Mouse (Mus musculus) urinary bladder, postnatal 25 days (tissue): ENCODE measurements around the gene Nectin2.

ENCODE experiments used
- DNase-seq: peaks from one replicate; pipeline ENCODE4 v3.0.0; 2022; ENCODE audit warnings: low spot score

Nectin2 gene

DNA sequence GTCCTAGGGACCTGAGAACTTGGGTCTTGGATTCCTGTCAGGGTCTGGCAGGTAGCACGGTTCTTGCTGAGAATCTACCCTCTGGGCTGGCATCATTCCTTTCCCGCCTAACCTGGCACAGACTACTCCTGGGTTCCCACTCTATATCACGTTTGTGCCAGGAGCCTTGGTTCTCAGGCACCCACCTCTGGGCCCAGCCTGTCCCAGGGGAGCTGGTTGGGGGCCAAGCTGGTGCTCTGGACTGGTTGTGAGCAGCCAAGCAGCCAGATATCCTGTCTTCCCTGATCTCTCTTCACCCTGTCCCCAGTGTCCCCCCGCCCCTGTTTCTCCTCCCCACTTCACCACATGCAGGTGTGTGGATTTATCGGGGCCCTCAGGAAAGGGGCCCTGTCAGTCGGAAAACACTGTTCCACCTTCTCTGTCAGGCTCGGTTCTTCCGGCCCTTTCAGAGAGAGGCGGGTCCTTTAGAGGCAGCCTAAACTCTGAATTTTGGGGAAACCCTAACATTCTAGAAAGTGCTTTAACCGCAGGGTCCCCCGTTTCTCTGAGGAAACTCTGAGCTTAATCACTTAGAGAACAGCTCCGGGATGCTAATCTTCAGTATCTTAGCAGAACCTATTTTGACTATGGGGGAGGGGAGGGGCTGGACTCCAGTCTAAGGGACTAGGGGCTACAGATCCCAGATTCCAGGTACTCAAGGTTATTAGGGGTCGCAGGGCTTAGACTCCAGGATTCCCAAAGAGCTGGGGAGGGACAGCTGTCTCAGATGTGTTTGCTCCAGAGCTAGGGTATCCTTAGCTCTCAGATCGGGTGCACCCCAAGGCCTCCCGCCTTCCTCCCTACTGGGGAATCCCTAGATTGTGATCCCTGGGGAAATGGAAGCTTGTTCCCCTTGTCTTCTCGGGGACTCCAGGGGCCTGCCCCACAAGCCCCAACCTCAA, 19.4 kb upstream of the Nectin2 start:
- DNase-seq, result no peak

DNA sequence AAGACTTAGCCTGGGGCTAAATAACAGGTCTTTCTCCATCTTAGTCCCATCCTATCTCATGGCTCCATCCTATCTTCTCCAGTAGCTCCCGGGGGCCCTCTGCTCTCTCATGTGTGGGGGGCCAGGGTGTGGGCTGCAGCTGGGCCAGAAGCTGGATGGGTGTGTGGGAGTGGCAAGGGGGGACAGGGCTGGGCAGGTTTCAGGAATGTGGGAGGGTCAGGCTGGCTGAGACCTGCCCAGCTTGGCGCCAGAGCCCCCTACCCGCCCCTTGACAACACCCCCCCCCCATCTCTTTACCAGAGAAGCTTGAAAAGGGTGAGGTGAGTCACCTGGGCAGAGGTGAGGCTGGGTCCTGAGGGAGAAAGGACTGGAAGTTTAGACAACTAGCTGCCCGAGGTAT, 18.7 kb upstream of the Nectin2 start:
- peak; percentile 25 for DNase-seq

DNA sequence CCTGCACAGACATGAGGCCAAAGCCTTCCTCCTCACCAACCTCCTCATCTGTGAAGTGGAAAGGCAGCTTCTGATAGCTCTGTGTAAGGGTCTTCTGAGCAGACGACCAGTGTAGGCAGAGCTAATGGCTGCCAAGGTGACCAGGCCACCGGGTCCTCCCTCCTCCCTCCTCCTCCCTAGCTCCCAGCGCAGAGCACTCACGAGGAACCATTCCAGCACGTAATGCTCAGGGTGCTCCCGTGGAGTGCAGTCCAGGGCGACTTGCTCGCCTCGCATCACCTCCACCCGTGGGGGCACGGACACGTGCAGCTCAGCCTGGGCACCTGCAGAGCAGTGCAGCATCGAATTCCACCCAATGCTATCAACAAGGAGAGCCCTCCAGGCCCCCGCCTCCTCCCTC, 18.0 kb upstream of the Nectin2 start:
- no peak for DNase-seq

DNA sequence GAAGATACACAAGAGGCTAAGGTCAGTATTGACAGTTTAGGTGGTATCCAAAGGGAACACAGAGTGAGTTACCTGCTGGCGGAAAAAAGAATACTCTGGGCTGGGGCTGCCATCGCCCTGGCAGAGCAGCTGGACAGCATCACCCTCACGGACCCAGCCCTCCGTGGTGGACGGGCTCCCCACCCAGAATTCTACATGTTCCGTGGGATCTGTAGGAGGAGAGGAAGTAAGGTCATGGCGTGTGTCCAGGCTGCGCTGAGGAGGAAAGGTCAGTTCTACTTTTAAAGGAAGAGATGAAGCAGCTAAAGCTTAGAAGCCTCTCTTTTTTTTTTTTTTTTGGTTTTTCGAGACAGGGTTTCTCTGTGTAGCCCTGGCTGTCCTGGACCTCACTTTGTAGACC, 14.3 kb upstream of the Nectin2 start:
- DNase-seq, result no peak

DNA sequence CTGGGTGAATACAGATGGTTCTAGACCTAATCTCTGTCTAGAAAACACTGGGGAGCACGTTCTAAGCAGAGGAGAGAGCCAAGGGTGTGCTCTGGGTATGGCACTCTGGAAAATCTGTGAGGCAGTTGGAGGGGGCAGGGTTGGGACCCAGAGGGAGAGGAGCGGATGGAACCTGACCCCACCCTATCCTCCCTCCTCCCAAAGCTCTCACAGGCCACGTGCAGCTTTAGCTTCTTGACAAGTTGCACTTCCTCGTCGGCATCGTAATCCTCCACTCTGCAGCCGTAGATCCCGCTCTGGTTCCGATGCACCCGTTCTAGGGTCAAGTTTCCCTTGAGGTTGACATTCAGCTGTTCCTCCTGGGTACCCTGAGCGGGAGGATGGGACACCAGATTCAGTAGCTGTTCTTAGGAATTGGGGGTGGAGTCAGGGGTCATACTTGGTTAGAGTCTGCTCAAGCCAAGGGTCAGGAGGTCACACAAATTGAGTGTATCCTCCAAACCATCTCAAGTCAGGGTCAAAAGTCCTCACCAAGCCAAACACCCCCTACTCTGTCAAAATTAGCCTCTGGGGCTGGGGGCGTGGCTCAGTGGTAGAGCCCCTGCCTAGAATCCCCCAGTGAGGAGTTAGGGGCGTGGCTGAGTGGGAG, 13.7 kb upstream of the Nectin2 start:
- DNase-seq, result no peak

DNA sequence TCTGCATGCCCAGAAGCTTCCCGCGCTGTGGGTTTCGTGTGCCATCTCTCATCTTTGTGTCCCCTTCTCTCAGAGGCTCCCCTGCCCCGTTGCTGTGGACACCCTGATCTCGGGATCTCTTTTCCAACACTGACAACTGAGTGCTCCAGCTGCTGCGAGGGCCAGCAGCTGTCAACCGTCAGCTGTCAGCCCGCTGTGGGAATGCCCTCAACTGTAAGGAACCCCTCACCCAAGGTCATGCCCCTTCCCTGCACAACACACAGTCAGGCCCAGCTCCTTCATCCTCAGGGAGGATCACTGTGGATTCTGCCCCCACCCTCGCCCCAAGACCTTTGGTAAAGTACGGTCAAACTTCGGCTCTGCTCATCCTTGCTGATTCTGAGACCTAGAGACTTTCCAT, 12.0 kb upstream of the Nectin2 start:
- DNase-seq, result no peak

DNA sequence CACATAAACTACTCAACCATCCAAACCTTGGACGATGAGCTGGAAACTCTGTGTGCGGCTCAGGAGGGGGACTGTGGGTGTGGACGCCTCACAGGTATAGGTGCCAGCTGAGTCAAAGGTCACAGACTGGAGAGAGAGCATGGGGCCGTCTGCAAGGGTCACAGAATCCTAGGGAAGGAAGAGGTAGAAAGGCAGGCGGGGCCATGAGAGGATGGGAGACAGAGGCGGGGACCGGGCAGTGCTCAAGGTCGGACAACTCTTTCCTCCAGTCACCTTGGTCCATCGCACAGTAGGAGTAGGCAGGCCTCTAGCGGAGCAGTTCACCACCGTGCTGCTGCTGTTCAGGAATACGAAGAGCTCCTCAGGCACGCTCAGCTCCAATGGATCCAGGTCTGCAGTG, 9.7 kb upstream of the Nectin2 start:
- no peak for DNase-seq

DNA sequence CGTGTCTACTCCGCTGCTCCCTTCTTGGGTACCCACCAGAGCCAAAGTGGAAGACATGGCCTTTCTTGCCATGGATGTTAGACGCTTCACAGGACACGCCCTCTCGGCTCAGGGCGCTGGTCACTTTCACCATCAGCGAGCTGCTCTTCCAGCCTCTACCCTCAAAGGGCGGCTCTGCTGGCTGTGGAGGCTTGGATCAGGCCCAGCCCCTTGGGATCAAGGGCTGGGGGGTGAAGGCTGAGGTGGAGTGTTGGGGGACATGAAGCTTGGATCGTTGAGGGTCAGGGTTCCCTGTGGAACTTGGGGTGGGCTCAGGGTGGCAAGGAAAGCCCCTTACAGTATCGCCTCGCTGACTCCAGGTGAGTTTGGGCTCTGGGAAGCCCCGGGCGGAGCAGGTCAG, 8.3 kb upstream of the Nectin2 start:
- DNase-seq, result no peak

DNA sequence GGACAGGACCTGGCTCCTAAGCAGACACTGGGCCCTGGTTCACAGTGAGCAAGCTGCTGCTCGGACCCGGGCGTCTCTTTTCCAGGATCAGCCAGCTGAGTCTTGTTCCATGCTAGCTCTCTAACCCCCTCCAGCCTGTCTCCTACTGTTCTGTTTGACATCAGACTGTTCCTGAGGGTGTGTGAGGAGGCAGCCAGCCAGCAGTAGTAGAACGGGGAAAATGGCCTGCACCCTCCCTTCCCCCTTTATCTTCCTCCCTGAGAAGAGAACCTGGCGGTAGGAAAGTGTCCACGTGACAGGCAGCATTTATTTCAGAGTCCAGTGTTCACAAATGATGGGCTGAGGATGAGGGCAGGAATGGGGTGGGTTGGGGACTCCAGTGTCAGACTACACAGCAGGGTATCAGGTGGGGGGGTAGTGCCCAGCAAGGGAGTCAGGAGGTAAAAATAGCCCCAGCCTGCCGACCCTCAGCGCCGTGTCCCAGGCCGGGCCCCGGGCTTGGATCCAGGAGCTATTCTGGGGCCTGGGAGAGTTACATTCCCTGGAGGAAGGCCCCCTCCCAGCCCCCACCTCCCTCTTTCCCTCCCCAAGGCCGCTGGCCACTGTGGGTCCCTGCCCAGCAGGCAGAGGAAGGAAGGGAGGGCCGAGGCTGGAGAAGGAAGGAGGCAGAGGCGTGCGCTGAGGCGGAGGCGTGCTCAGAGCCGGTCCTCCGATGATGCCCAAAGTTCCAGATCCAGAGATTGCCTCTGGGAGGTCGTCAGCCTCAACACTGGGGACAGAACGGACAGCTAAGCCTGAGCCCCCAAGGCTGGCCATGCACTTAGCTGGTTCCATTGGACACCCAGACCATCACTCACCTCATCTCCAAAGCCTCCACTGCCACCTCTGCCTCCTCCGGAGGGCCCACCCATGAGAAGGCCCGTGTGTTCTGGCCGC, 5.8 kb upstream of the Nectin2 start:
- no peak for DNase-seq

DNA sequence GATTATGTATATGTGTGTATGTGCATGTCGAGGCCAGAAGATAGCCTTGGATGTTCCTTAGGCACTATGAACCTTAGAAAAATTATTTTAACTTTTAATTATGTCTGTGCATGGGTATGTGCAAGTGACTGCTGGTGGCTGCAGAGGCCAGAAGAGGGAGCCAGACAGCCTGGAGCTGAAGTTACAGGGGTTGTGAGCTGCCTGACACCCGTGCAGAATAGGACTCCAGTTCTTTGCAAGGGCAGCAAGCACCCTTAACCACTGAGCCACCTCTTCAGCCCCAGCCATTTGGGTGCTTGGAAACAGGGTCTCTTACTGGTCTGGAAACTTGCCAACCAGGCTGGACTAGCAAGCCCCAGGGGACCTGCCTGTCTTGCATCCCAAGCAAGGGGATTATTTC, 4.7 kb upstream of the Nectin2 start:
- no peak for DNase-seq

DNA sequence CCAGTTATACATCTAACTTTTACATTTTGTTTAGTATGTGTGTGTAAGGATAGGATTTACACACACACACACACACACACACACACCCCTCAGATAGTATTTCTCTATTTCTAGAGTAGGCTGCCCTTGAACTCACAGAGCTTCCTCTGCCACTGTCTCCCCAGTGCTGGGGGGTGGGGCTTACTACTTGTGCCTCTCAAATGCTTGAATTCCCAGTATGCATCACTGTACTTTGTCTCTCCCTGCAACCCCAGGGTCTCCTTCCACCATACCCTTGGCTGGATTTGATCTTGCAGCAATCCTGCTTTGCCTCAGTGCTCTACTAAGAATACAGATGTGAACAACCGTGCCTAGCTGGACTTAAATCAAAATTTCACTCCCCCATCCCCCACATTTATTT, 3.8 kb upstream of the Nectin2 start:
- no peak for DNase-seq

DNA sequence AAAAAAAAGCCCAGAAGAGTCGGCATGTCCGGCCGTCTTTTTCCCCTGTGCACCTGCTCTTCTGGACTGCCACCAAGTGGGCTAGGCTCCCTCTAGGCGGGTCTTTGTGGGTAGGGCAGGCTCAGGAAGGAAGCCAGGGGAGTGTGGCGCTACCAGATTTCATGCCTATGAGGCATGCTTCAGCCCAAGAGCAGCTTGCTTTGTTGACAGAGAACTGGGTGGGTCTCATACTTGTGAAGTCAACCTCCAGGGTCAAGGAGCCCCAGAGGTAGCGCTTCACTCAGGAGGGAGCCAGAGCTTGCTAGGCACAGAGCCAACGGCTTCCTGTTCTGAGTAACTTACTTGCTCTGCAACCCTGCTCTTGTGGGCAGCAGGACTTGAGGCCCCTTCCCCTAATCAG, 3.3 kb upstream of the Nectin2 start:
- peak; percentile 54 for DNase-seq

DNA sequence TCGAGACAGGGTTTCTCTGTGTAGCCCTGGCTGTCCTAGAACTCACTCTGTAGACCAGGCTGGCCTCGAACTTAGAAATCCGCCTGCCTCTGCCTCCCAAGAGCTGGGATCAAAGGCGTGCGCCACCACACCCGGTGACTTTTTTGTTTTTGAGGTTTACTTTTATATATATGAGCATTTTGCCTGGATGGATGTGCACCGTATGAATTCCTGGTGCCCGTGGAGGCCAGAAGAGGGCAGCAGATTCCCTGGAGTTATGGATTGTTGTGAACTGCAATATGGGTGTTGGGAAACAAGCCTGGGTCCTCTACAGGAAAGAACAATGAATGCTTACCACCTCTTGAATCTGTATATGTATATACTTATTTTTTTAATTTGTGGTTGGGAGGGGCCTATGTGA, 2.4 kb upstream of the Nectin2 start:
- no peak for DNase-seq

DNA sequence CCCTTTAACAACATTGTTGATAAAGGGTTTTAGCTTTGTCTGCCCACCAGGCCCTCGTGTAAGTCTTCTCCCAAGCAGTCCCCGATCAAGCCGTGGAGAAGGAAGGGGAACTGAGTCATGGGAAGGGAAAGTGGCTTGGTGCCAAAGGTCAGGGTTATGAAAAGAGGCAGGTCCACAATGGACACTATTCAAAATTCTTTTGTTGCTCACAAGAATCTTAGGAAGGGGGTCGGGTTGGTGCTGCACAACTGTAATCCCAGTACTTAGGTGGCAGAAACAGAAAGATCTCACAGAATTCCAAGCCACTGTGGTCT, 744 bp upstream of the Nectin2 start:
- no peak for DNase-seq

DNA sequence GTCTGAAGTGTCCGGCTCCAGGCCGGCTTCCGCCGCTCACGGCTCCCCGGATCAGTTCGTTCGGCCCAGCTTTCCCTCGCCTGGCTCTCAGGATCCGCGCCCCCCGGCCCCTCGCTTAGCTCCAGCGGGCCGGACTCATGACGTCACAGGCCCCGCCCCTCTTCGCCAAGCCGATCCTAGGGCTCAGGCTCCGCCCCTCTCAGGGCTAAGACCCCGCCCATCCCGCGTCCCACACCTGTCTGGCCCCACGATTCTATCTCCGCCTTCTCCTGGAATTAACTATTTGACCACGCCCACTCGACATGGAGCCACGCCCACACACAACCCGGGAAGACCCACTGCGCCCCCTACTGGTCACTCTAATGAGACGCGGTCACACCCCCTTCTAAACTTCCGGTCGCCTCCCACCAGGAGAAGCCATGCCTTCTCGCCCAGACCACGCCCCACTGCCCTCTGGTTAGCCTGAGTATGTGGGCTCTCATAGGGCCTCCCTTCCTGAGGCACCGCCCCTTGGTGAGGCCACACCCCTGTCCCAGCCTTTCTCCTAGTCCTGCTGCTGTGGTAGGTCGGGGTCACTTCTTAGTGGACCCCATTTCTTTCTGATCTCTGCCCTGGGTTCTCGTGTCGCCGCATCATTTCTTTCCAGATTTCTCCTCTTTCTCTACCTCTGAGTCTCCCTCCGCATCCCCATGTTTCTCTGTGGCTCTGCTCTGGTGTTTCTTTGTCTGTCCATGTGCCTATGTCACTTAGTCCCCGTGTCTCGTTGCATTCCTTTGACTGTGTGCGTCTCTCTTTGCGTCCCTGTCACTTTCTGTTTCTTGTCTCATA, 680 bp downstream of the Nectin2 start:
- peak; percentile 99 for DNase-seq

DNA sequence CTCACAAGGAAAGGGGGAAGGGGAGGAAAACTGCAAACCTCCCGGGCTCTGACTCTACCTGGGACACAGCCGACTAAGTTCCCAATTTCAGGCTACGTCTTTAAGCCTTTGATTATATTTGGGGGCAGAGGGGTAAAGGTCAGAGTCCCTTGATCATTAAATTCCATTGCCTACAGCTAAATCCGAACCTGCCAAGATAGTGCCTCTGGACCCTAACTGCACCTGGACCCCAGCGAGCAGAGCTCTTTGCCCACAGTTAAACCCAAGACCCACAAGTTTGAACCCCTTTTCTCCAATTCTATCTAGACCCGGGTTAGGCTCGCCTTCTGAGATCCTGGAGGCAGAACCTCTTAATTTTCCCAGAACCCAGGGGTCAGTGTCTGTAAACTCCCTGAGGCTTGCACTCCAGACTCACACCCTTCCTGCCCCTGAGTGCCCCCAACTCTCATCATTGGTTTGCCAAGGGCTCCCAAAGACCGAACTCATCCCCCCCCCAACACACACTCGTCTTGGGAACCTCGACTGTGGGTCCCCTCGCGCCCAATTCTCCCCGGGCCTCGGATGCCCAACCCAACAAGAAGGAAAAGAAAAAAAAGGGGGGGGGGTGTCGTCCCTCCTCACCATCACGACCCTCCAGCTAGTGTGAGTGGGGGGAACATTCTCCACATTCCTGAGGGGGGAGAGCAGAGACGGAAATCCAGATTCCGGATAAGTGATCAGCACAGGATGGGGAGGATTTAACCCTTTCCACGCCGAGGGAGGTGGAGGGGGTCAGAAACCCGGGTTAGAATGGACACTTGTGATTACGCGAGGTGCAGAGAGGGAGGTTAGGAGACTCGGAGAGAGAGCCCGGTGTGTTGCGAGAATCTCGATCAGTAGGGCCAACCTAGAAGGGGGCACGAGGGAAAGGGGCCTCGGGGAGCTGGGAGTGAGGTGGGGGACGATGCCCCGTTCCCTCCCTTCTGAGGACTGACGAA, 1.8 kb downstream of the Nectin2 start:
- peak; percentile 29 for DNase-seq

DNA sequence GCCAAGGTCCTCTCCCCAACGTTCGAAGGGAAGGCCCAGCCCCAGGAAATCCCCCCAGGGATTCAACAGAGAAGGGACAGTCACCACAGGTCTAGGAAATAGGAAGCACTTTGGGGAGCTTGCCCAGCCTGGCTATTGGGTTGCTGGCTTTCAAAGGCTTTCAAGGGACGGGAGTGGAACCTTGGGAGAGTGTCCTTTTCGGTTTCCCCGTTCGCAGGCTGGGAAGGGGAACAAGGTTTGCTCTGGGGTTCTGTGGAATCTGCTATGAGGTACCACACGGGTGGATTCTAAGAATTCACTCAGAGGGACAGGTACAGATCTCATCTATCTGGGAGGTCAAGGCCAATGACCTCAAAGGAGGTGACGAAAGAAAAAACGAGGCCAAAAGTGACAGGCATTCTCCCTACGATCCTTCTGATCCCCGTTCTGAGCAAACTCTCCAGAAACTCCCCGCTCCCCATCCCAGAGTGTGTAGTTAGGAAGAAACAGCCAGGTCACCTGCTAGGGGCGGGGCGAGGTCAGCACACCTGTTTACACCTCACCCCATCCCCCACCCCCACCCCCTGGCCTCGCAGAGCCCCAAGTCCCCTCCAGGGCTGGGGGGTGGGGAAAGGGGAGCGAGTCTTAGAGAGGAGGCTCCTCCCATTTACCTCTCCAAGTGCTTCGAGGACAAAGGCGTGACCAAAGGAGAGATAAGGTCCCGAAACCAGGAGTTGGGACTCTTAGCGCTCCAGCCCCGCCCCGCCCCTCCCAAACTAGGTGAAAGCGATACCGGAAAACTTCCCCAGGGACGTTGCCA, 2.7 kb downstream of the Nectin2 start:
- peak; percentile 23 for DNase-seq

DNA sequence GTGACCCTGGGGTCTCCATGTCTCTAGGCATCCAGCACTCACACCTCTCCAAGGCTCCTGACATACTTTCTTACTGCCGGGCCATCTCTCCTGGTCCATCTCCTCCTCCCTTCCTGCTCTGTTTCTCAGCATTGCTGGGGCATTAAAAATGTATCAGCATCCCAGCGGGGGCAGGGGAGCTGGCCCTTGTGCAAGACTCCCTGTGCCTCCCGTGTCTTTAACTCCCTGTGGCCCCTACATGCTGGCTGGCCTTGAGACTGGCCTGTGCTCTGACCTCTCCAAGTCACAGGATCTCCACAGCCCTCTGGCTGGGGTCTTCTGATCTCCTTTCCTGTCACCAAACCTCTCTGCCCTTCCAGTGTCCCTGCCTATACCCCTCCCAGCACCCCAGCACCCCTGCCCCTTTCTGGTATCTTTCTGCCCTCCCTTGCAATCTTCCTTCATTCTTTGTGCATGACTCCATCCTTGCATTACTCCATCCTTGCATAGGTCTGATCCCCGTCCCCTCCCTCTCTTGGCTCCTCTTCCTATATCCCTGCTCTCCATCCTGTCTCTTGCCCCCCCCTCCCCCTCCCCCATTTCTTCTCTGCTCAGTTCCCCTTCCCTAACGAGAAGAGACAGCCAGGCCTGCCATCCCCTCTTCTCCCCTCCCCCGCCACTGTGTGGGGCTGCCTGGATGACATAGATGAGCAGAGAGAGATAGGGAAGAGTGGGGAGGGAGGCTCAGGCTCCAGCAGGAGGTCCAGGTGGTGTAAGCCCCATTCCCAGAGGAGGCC, 3.7 kb downstream of the Nectin2 start:
- DNase-seq, result no peak

DNA sequence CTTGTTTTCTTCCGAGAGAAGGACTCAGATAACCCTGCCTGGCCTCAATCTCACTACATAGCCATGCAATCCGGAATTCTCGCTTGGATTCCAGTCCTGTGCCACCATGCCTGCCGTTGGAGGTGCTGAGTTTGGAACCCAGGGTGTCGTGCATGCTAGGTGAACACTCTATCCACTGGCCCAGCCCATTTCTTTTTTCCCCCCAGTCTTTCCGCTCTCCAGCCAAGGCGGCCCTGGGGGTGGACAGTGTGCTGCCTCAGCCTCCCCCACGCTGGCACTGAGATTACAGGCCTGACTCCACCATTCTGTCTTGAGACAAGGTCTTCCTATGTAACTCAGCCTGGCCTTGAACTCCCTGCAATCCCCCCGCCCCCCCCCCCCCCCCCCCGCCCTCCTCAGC, 4.3 kb downstream of the Nectin2 start:
- DNase-seq, result no peak
